Mouse (Mus musculus): Measurements from ENCODE around the gene Gucy2g. TPM values are rescaled to one million over a fixed set of nuclear protein-coding genes. Genes with fewer than 3 reads are reported as not detected.

Gucy2g gene
- 0.05 TPM in 1 of 2 replicates, not detected in the other for polyA plus RNA-seq (2014; fragmentation: Nextera tagmentation; extraction: Ambion mirVana)

- Histone ChIP-seq H3K9me3 (ENCODE audit: control insufficient read depth, low read length) (no peaks in the 10 kb centered on the region), H3K4me3 (ENCODE audit: low read length) (no peak within 1 kb of the TSS), H3K9ac (ENCODE audit: low read depth, low read length) (no peak within 1 kb of the TSS), H3K27ac (ENCODE audit: low read depth, low read length) (no peak within 1 kb of the TSS), H3K27me3 (ENCODE audit: control insufficient read depth, insufficient read depth, low read length) (no peaks in the 10 kb centered on the region), H3K36me3 (ENCODE audit: control insufficient read depth, insufficient read depth, low read length) (no peaks in the 10 kb centered on the region), H3K4me1 (ENCODE audit: control insufficient read depth, insufficient read depth, low read length) (peaks cover 4% of the 10 kb centered on the region; the same call in 1 of the 2 replicates), H3K4me2 (replicated peaks; ENCODE audit: low read depth, low read length) (no peak within 1 kb of the TSS)
- ATAC-seq (ENCODE audit: low FRiP score, low TSS enrichment): no peak
- 82% methylated on average over 6 of the region's 6 CpGs for WGBS
Measured at GRCm38 (mm10) chr19:55241186-55241645, at the start of gene Gucy2g. Gene Gucy2g (minus strand): TSS chr19:55241236.

- Histone ChIP-seq H3K4me1 (ENCODE audit: control insufficient read depth, insufficient read depth, low read length) (no peaks in the 10 kb centered on the region), H3K4me2 (replicated peaks; ENCODE audit: low read depth, low read length) (no peak overlapping the region), H3K4me3 (ENCODE audit: low read length) (no peak overlapping the region), H3K36me3 (ENCODE audit: control insufficient read depth, insufficient read depth, low read length) (peaks cover 20% of the 10 kb centered on the region), H3K27ac (ENCODE audit: low read depth, low read length) (no peak overlapping the region), H3K27me3 (ENCODE audit: control insufficient read depth, insufficient read depth, low read length) (no peaks in the 10 kb centered on the region), H3K9me3 (ENCODE audit: control insufficient read depth, low read length) (no peaks in the 10 kb centered on the region), H3K9ac (ENCODE audit: low read depth, low read length) (no peak overlapping the region)
- ATAC-seq (ENCODE audit: low FRiP score, low TSS enrichment): no peak
Measured at GRCm38 (mm10) chr19:55288974-55289373, 47.9 kb upstream of the Gucy2g start.

- no peak for ATAC-seq (ENCODE audit: low FRiP score, low TSS enrichment)
- H3K27ac ChIP-seq (ENCODE audit: low read depth, low read length): no peak overlapping the region
- WGBS: 86% methylated on average over 4 of the region's 4 CpGs
- no peak overlapping the region for H3K9ac ChIP-seq (ENCODE audit: low read depth, low read length)
- H3K4me1 ChIP-seq (ENCODE audit: control insufficient read depth, insufficient read depth, low read length): no peaks in the 10 kb centered on the region
- H3K36me3 ChIP-seq (ENCODE audit: control insufficient read depth, insufficient read depth, low read length): peaks cover 23% of the 10 kb centered on the region
- H3K4me3 ChIP-seq (ENCODE audit: low read length): no peak overlapping the region
- H3K9me3 ChIP-seq (ENCODE audit: control insufficient read depth, low read length): no peaks in the 10 kb centered on the region
- H3K4me2 ChIP-seq (replicated peaks; ENCODE audit: low read depth, low read length): no peak overlapping the region
- H3K27me3 ChIP-seq (ENCODE audit: control insufficient read depth, insufficient read depth, low read length): no peaks in the 10 kb centered on the region
Measured at GRCm38 (mm10) chr19:55286034-55286433, 45.0 kb upstream of the Gucy2g start.

- Histone ChIP-seq H3K4me2 (replicated peaks; ENCODE audit: low read depth, low read length) (no peak overlapping the region), H3K9me3 (ENCODE audit: control insufficient read depth, low read length) (no peaks in the 10 kb centered on the region), H3K4me3 (ENCODE audit: low read length) (no peak overlapping the region), H3K27me3 (ENCODE audit: control insufficient read depth, insufficient read depth, low read length) (no peaks in the 10 kb centered on the region), H3K36me3 (ENCODE audit: control insufficient read depth, insufficient read depth, low read length) (peaks cover 30% of the 10 kb centered on the region), H3K4me1 (ENCODE audit: control insufficient read depth, insufficient read depth, low read length) (no peaks in the 10 kb centered on the region), H3K9ac (ENCODE audit: low read depth, low read length) (no peak overlapping the region), H3K27ac (ENCODE audit: low read depth, low read length) (no peak overlapping the region)
- no peak for ATAC-seq (ENCODE audit: low FRiP score, low TSS enrichment)
- 94% methylated on average over 4 of the region's 4 CpGs for WGBS
Measured at GRCm38 (mm10) chr19:55284093-55284492, 43.1 kb upstream of the Gucy2g start.

- no peak overlapping the region for H3K9ac ChIP-seq (ENCODE audit: low read depth, low read length)
- H3K4me1 ChIP-seq (ENCODE audit: control insufficient read depth, insufficient read depth, low read length): no peaks in the 10 kb centered on the region
- no peak overlapping the region for H3K27ac ChIP-seq (ENCODE audit: low read depth, low read length)
- no peak overlapping the region for H3K4me2 ChIP-seq (replicated peaks; ENCODE audit: low read depth, low read length)
- no peaks in the 10 kb centered on the region for H3K27me3 ChIP-seq (ENCODE audit: control insufficient read depth, insufficient read depth, low read length)
- H3K9me3 ChIP-seq (ENCODE audit: control insufficient read depth, low read length): no peaks in the 10 kb centered on the region
- ATAC-seq (ENCODE audit: low FRiP score, low TSS enrichment): no peak
- WGBS: 91% methylated on average over 3 of the region's 3 CpGs
- no peak overlapping the region for H3K4me3 ChIP-seq (ENCODE audit: low read length)
- H3K36me3 ChIP-seq (ENCODE audit: control insufficient read depth, insufficient read depth, low read length): peaks cover 20% of the 10 kb centered on the region; the same call in 1 of the 2 replicates
Measured at GRCm38 (mm10) chr19:55276770-55277169, 35.7 kb upstream of the Gucy2g start.

- no peaks in the 10 kb centered on the region for H3K9me3 ChIP-seq (ENCODE audit: control insufficient read depth, low read length)
- WGBS: 91% methylated on average over 4 of the region's 4 CpGs
- ATAC-seq (ENCODE audit: low FRiP score, low TSS enrichment): no peak
- peaks cover 16% of the 10 kb centered on the region; the same call in 1 of the 2 replicates for H3K36me3 ChIP-seq (ENCODE audit: control insufficient read depth, insufficient read depth, low read length)
- no peaks in the 10 kb centered on the region for H3K27me3 ChIP-seq (ENCODE audit: control insufficient read depth, insufficient read depth, low read length)
- no peak overlapping the region for H3K9ac ChIP-seq (ENCODE audit: low read depth, low read length)
- H3K4me3 ChIP-seq (ENCODE audit: low read length): no peak overlapping the region
- H3K4me2 ChIP-seq (replicated peaks; ENCODE audit: low read depth, low read length): no peak overlapping the region
- no peaks in the 10 kb centered on the region for H3K4me1 ChIP-seq (ENCODE audit: control insufficient read depth, insufficient read depth, low read length)
- H3K27ac ChIP-seq (ENCODE audit: low read depth, low read length): no peak overlapping the region
Measured at GRCm38 (mm10) chr19:55276100-55276499, 35.1 kb upstream of the Gucy2g start.

- Histone ChIP-seq H3K27ac (ENCODE audit: low read depth, low read length) (no peak overlapping the region), H3K36me3 (ENCODE audit: control insufficient read depth, insufficient read depth, low read length) (0 out of 2 replicates have a peak, but pooled peaks cover 8% of the 10 kb centered on the region), H3K4me2 (replicated peaks; ENCODE audit: low read depth, low read length) (no peak overlapping the region), H3K4me3 (ENCODE audit: low read length) (no peak overlapping the region), H3K27me3 (ENCODE audit: control insufficient read depth, insufficient read depth, low read length) (no peaks in the 10 kb centered on the region), H3K9me3 (ENCODE audit: control insufficient read depth, low read length) (no peaks in the 10 kb centered on the region), H3K9ac (ENCODE audit: low read depth, low read length) (no peak overlapping the region), H3K4me1 (ENCODE audit: control insufficient read depth, insufficient read depth, low read length) (peaks cover 11% of the 10 kb centered on the region)
- 84% methylated on average over 6 of the region's 6 CpGs for WGBS
- no peak for ATAC-seq (ENCODE audit: low FRiP score, low TSS enrichment)
Measured at GRCm38 (mm10) chr19:55273340-55273739, 32.3 kb upstream of the Gucy2g start.

GRCm38 (mm10) chr19:55271448-55271847, 30.4 kb upstream of the Gucy2g start:
- Histone ChIP-seq H3K27ac (ENCODE audit: low read depth, low read length) (peak overlapping the region; percentile 43; the same call in 1 of the 2 replicates), H3K4me2 (replicated peaks; ENCODE audit: low read depth, low read length) (no peak overlapping the region), H3K9ac (ENCODE audit: low read depth, low read length) (no peak overlapping the region), H3K4me1 (ENCODE audit: control insufficient read depth, insufficient read depth, low read length) (peaks cover 18% of the 10 kb centered on the region), H3K36me3 (ENCODE audit: control insufficient read depth, insufficient read depth, low read length) (0 out of 2 replicates have a peak, but pooled peaks cover 3% of the 10 kb centered on the region), H3K4me3 (ENCODE audit: low read length) (no peak overlapping the region), H3K9me3 (ENCODE audit: control insufficient read depth, low read length) (no peaks in the 10 kb centered on the region), H3K27me3 (ENCODE audit: control insufficient read depth, insufficient read depth, low read length) (no peaks in the 10 kb centered on the region)
- 42% methylated on average over 3 of the region's 3 CpGs for WGBS
- ATAC-seq (ENCODE audit: low FRiP score, low TSS enrichment): peak; percentile 63; the same call in 1 of the 2 replicates

- WGBS: 62% methylated on average over 5 of the region's 5 CpGs
- Histone ChIP-seq H3K36me3 (ENCODE audit: control insufficient read depth, insufficient read depth, low read length) (0 out of 2 replicates have a peak, but pooled peaks cover 3% of the 10 kb centered on the region), H3K9me3 (ENCODE audit: control insufficient read depth, low read length) (no peaks in the 10 kb centered on the region), H3K4me2 (replicated peaks; ENCODE audit: low read depth, low read length) (no peak overlapping the region), H3K27ac (ENCODE audit: low read depth, low read length) (peak overlapping the region; percentile 56; the same call in 1 of the 2 replicates), H3K4me3 (ENCODE audit: low read length) (no peak overlapping the region), H3K4me1 (ENCODE audit: control insufficient read depth, insufficient read depth, low read length) (peaks cover 18% of the 10 kb centered on the region), H3K9ac (ENCODE audit: low read depth, low read length) (no peak overlapping the region), H3K27me3 (ENCODE audit: control insufficient read depth, insufficient read depth, low read length) (no peaks in the 10 kb centered on the region)
- ATAC-seq (ENCODE audit: low FRiP score, low TSS enrichment): no peak
Measured at GRCm38 (mm10) chr19:55269051-55269450, 28.0 kb upstream of the Gucy2g start.

Measured in kidney, embryonic 14.5 days (tissue).